Mouse (Mus musculus): ENCODE measurements around the gene Ap1b1.

DNA sequence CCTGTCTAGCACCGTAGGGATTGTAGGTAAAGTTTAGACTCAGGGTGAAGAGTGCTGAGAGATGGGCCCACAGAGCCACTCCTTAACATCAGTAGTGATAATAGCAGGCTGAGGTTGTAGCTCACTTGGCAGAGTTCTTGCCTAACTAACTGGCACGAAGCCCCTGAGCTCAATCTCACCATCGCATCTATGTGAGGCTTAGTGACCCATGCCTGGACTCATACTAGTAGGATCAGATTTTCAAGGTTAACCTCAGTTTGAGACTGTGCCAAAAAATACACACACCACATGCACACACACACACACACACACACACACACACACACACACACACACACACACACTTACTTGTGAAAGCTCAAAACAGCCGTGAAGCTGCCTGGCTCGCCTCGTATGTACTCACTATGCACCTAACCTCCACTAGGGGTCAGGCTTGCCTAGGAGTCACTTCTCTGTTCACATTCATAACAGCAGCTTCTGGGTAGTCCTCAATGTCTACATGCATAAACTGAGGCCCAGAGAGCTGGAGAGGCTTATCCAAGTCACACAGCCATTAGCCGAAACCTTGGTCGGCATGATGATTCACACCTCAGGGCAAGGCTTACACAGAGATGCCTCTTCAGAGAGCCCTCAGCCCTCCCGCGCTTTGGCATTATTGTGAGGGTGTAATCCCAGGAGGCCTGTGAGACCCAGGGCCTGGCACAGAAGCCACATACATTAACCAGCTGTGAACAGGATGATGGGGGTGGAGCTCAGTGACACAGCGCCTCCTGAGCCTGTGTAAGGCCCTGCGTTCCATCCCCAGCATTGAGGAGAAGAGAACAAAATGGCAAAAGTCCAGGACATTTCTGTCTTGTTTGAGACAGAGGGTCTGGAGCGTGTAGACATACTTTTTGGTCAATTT is 13.4 kb upstream of the Ap1b1 start:
- TF ChIP-seq POLR2A (IDR thresholded peaks at IDR 0.05; ENCODE audit: borderline replicate concordance, extremely low read depth, low read depth, low read length) (no peak), CTCF (IDR thresholded peaks at IDR 0.05; ENCODE audit: insufficient read depth, low read length) (peak; percentile 85)

Measured in lung, adult 2 months (tissue).